Mouse (Mus musculus): ENCODE measurements at regions not wholly inside any gene's neighbourhood (a gene's known extent, or its start where the extent isn't known, plus 50 kb on each side); places are given as distances from the start of the nearest gene placed in this dataset.

DNA sequence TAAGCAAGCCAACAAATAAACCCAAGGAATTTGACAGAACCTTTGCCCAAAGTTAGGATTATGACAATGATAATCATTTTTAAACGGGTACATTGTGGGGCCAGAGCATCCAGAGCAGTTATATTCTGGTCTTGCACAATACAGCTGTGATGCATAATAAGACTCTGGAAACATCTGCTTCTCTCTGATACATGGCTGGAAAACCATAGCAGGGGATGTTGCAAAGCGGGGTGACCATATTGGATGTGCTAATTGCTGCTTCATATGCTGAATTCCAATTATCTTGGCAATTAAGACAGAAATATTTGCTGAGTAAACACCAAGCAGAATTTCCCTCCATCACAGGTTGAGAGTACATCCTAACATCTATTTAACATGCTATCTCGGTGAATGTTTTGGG, 70.5 kb upstream of the Csl start:
- Histone ChIP-seq H3K4me2 (ENCODE audit: low read depth) (no peak overlapping the region), H3K4me3 (ENCODE audit: low read depth, low read length) (no peak overlapping the region), H3K27me3 (ENCODE audit: control insufficient read depth, insufficient read depth, low read length) (no peaks in the 10 kb centered on the region), H3K9me3 (ENCODE audit: control insufficient read depth, low read length) (no peaks in the 10 kb centered on the region), H3K27ac (ENCODE audit: low read depth, low read length) (no peak overlapping the region), H3K36me3 (ENCODE audit: control insufficient read depth, insufficient read depth, low read length) (no peaks in the 10 kb centered on the region), H3K4me1 (ENCODE audit: control insufficient read depth, insufficient read depth, low read length) (no peaks in the 10 kb centered on the region), H3K9ac (ENCODE audit: low read length) (no peak overlapping the region)
- WGBS: 95% methylated on average over 3 of the region's 3 CpGs
- DNase-seq (ENCODE audit: low spot score) (no peak), ATAC-seq (ENCODE audit: insufficient read depth, low FRiP score, low TSS enrichment) (no peak)

DNA sequence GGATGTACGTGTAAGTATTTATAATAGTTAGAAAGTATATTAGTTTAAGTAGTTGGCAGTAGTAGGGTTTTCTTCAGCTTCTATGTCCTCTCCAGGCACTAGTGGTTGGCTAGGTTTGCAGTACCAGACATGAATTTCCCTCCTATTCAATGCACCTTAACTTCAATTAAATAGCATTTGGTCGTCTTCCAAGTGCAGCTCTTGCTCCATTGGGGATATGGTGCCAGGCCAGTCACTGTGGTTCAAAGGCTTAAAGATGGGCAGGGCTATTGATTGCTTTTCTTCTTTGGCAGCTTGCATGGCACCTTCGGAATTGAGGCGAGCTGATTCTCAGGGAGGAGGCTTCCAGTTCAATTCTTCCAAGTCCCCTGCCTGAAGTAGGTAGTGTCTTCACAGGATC, 68.0 kb upstream of the Csl start:
- Histone ChIP-seq H3K4me2 (ENCODE audit: low read depth) (no peak overlapping the region), H3K27ac (ENCODE audit: low read depth, low read length) (no peak overlapping the region), H3K27me3 (ENCODE audit: control insufficient read depth, insufficient read depth, low read length) (no peaks in the 10 kb centered on the region), H3K4me1 (ENCODE audit: control insufficient read depth, insufficient read depth, low read length) (no peaks in the 10 kb centered on the region), H3K9ac (ENCODE audit: low read length) (no peak overlapping the region), H3K9me3 (ENCODE audit: control insufficient read depth, low read length) (no peaks in the 10 kb centered on the region), H3K36me3 (ENCODE audit: control insufficient read depth, insufficient read depth, low read length) (no peaks in the 10 kb centered on the region), H3K4me3 (ENCODE audit: low read depth, low read length) (no peak overlapping the region)
- DNase-seq (ENCODE audit: low spot score): no peak
- ATAC-seq (ENCODE audit: insufficient read depth, low FRiP score, low TSS enrichment): no peak
- 85% methylated on average over 4 of the region's 4 CpGs for WGBS

DNA sequence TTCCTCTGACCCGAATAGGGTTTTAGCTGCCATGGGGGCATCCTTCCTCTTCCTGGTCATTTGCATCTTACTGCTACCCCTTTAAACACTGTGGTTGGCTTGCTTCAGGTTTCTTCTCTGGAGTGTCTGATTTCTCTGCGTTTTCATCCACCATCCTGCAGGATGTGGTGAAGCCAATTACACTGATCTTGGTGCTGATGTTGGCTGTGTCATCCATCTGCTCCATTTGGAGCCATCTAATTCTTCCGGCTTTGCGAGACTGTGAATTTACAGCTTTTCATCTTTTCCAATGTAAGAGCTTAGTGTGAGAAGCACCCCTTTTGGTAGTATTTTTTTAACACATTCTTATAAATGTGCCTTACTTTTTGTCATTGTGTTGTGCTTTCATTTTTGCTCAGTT, 66.4 kb upstream of the Csl start:
- ATAC-seq (ENCODE audit: insufficient read depth, low FRiP score, low TSS enrichment): no peak
- no peak for DNase-seq (ENCODE audit: low spot score)
- WGBS: 89% methylated on average over 4 of the region's 4 CpGs
- Histone ChIP-seq H3K9ac (ENCODE audit: low read length) (no peak overlapping the region), H3K27me3 (ENCODE audit: control insufficient read depth, insufficient read depth, low read length) (no peaks in the 10 kb centered on the region), H3K9me3 (ENCODE audit: control insufficient read depth, low read length) (no peaks in the 10 kb centered on the region), H3K36me3 (ENCODE audit: control insufficient read depth, insufficient read depth, low read length) (no peaks in the 10 kb centered on the region), H3K4me2 (ENCODE audit: low read depth) (no peak overlapping the region), H3K4me1 (ENCODE audit: control insufficient read depth, insufficient read depth, low read length) (no peaks in the 10 kb centered on the region), H3K4me3 (ENCODE audit: low read depth, low read length) (no peak overlapping the region), H3K27ac (ENCODE audit: low read depth, low read length) (no peak overlapping the region)

DNA sequence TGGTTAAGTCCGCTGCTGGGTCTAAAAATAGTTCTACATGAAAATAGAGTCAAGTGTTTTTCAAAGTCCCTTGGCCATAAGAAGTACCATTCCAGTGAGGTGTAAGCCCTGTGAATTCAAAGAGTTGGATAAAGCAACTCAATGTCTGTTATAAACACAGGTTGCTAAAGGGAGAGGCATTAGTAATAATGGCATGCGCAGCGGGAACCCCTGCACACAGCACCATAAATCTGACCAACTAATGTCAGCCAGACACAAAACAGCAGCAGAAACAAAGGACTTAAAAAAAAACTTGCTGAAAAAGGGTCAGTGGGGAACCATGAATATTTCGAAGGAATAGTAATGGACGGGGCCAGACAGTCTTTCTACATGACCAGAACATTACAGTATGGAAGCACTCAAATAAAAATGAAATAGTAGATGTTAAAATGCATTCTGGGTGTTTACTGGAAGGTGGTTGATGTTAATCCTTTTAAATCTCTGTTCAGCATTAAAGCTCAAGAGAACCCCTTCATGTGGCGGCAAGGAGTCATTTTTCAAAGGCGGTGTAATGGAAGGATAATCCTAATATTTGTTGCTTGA, 52.7 kb upstream of the Csl start:
- Histone ChIP-seq H3K4me3 (ENCODE audit: low read depth, low read length) (no peak overlapping the region), H3K27ac (ENCODE audit: low read depth, low read length) (no peak overlapping the region), H3K4me1 (ENCODE audit: control insufficient read depth, insufficient read depth, low read length) (no peaks in the 10 kb centered on the region), H3K4me2 (ENCODE audit: low read depth) (no peak overlapping the region), H3K9ac (ENCODE audit: low read length) (no peak overlapping the region), H3K27me3 (ENCODE audit: control insufficient read depth, insufficient read depth, low read length) (no peaks in the 10 kb centered on the region), H3K36me3 (ENCODE audit: control insufficient read depth, insufficient read depth, low read length) (no peaks in the 10 kb centered on the region), H3K9me3 (ENCODE audit: control insufficient read depth, low read length) (no peaks in the 10 kb centered on the region)
- ATAC-seq (ENCODE audit: insufficient read depth, low FRiP score, low TSS enrichment) (peak; percentile 91), DNase-seq (ENCODE audit: low spot score) (peak; percentile 42)
- WGBS: 51% methylated on average over 7 of the region's 7 CpGs

DNA sequence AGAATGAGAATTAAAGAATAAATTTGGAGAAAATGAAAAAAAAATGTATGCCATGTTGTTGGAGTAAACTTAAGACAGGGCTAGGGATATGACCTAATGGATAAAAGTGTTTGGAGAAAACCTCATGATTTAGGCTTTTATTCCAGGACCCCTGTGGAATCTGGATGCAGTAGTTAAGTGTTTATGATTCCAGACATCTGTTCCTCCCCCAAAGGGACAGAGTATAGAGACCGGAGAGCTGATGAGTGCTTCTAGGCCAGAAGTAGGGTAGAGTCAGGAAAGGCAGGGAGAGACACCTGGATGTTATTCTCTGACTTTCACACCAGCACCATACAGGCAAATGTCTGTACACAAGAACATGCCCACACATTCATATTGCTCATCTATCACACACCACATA, 52.0 kb upstream of the Csl start:
- WGBS: 68% methylated on average over 1 of the region's 1 CpGs
- Histone ChIP-seq H3K4me3 (ENCODE audit: low read depth, low read length) (no peak overlapping the region), H3K4me2 (ENCODE audit: low read depth) (no peak overlapping the region), H3K27me3 (ENCODE audit: control insufficient read depth, insufficient read depth, low read length) (no peaks in the 10 kb centered on the region), H3K9me3 (ENCODE audit: control insufficient read depth, low read length) (no peaks in the 10 kb centered on the region), H3K27ac (ENCODE audit: low read depth, low read length) (no peak overlapping the region), H3K4me1 (ENCODE audit: control insufficient read depth, insufficient read depth, low read length) (no peaks in the 10 kb centered on the region), H3K9ac (ENCODE audit: low read length) (no peak overlapping the region), H3K36me3 (ENCODE audit: control insufficient read depth, insufficient read depth, low read length) (no peaks in the 10 kb centered on the region)
- ATAC-seq (ENCODE audit: insufficient read depth, low FRiP score, low TSS enrichment) (0 out of 2 replicates have a peak, but pooled peaks have one; percentile 1), DNase-seq (ENCODE audit: low spot score) (no peak)

All from neural tube, embryonic 11.5 days (tissue).